Mouse (Mus musculus): ENCODE data around the gene Zfp428.
A peak's percentile ranks its signal among the peaks of the same experiment; 100 is the strongest.

Zfp428 gene

GRCm38 (mm10) chr7:24561450-24561849 is 54.6 kb downstream of the Zfp428 start:
- DNase-seq = no peak

DNA sequence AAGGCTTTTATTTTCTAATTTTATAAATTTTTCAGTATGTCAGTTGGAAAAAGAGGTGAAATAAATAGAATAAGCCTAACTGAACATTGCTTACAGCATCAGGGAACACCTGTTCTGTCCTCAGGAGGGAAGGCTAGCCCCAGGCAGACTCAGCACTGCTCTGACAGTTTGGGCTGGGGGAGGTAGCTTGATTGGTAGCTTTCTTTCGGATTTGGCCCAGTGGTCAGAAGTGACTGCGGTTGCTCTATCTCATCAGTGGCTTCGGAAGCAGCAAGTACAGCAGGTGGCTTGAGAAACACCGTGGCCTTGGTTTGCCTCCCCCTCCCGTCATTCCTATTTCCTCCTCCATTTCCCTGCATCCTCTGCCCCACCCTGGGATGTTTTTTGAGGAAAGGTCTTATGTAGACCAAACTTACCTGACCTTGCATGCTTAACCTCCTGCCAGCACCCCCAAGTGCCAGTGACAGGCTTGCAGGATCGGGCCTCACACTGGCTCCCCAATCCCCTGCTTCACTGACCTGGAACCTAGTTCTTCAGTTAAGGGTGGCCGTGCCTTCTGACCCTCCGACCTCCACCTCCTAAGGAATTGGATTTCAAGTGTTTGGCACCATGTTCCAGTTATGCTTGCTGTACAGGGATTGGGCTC is 56.5 kb downstream of the Zfp428 start:
- no peak for DNase-seq

DNA sequence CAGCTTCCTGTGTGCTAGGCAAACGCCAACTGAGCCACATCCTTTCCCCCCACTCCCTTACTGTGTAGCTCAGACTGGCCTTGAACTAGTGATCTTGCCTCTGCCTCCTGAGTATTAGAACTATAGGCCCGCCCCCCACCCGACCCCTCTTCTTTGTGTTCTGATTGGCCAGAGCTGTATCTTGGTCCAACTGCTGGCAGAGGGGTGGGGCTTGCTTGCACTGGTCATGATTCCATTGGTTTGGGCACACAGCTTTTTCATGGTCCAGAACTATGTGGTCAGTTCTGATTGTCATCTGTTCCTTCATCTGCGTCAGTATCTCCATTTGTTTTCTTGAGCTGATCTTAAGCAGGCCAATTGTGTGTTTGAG is 57.0 kb downstream of the Zfp428 start:
- DNase-seq = no peak

- DNase-seq = peak; percentile 72
These were observed 57.9 kb downstream of the Zfp428 start for GRCm38 (mm10) chr7:24564607-24565265.

All from right cerebral cortex, postnatal 14 days (tissue).